Mouse (Mus musculus): ENCODE results near the gene Pex7. TPM values are rescaled to one million over a fixed set of nuclear protein-coding genes. Genes with fewer than 3 reads are reported as not detected.

The Pex7 gene
- polyA plus RNA-seq, 1 experiment from 2014 or later, result 30.9 TPM

- Histone ChIP-seq H3K9ac (no peak overlapping the region), H3K4me3 (no peak overlapping the region), H3K9me3 (replicated peaks) (0 out of 2 replicates have a peak, but pooled peaks cover 4% of the 10 kb centered on the region), H3K4me2 (no peak overlapping the region), H3K27me3 (replicated peaks) (no peaks in the 10 kb centered on the region), H3K27ac (no peak overlapping the region), H3K4me1 (no peaks in the 10 kb centered on the region), H3K36me3 (no peaks in the 10 kb centered on the region)
- ATAC-seq, result no peak
- WGBS (ENCODE audit: insufficient replicate concordance), result 66% methylated on average over 5 of the region's 5 CpGs
These were observed 76.2 kb downstream of the Pex7 start for GRCm38 (mm10) chr10:19831072-19831849.

- ATAC-seq, result no peak
- Histone ChIP-seq H3K9ac (no peak overlapping the region), H3K27ac (no peak overlapping the region), H3K27me3 (replicated peaks) (peaks cover 14% of the 10 kb centered on the region), H3K4me1 (peaks cover 24% of the 10 kb centered on the region), H3K4me2 (no peak overlapping the region), H3K9me3 (replicated peaks) (no peaks in the 10 kb centered on the region), H3K36me3 (no peaks in the 10 kb centered on the region), H3K4me3 (no peak overlapping the region)
- WGBS (ENCODE audit: insufficient replicate concordance), result 21% methylated on average over 3 of the region's 3 CpGs
These were observed 86.5 kb downstream of the Pex7 start for GRCm38 (mm10) chr10:19820986-19821385.

GRCm38 (mm10) chr10:19818723-19819355 lies 88.7 kb downstream of the Pex7 start:
- H3K4me3 ChIP-seq, result no peak overlapping the region
- no peak overlapping the region for H3K9ac ChIP-seq
- 0 out of 2 replicates have a peak overlapping the region, but pooled peaks have one; percentile 11 for H3K27ac ChIP-seq
- no peaks in the 10 kb centered on the region for H3K36me3 ChIP-seq
- peak; percentile 47; the same call in 1 of the 2 replicates for ATAC-seq
- H3K4me2 ChIP-seq, result peak overlapping the region; percentile 42
- 9% methylated on average over 16 of the region's 16 CpGs for WGBS (ENCODE audit: insufficient replicate concordance)
- H3K4me1 ChIP-seq, result peaks cover 41% of the 10 kb centered on the region
- no peaks in the 10 kb centered on the region for H3K9me3 ChIP-seq (replicated peaks)
- peaks cover 14% of the 10 kb centered on the region for H3K27me3 ChIP-seq (replicated peaks)

GRCm38 (mm10) chr10:19815371-19815770 lies 92.1 kb downstream of the Pex7 start:
- Histone ChIP-seq H3K4me2 (no peak overlapping the region), H3K27me3 (replicated peaks) (peaks cover 20% of the 10 kb centered on the region), H3K36me3 (no peaks in the 10 kb centered on the region), H3K27ac (no peak overlapping the region), H3K4me1 (peaks cover 44% of the 10 kb centered on the region), H3K4me3 (no peak overlapping the region), H3K9me3 (replicated peaks) (no peaks in the 10 kb centered on the region), H3K9ac (no peak overlapping the region)
- ATAC-seq, result peak; percentile 58
- WGBS (ENCODE audit: insufficient replicate concordance), result 8% methylated on average over 8 of the region's 8 CpGs

GRCm38 (mm10) chr10:19811436-19812172 lies 95.9 kb downstream of the Pex7 start:
- H3K9me3 ChIP-seq (replicated peaks), result no peaks in the 10 kb centered on the region
- 42% methylated on average over 9 of the region's 9 CpGs for WGBS (ENCODE audit: insufficient replicate concordance)
- ATAC-seq, result no peak
- H3K36me3 ChIP-seq, result no peaks in the 10 kb centered on the region
- no peak overlapping the region for H3K4me3 ChIP-seq
- H3K9ac ChIP-seq, result no peak overlapping the region
- 0 out of 2 replicates have a peak, but pooled peaks cover 7% of the 10 kb centered on the region for H3K27me3 ChIP-seq (replicated peaks)
- H3K4me2 ChIP-seq, result no peak overlapping the region
- H3K27ac ChIP-seq, result no peak overlapping the region
- H3K4me1 ChIP-seq, result peaks cover 26% of the 10 kb centered on the region

GRCm38 (mm10) chr10:19804763-19805162 lies 102.7 kb downstream of the Pex7 start:
- 47% methylated on average over 7 of the region's 7 CpGs for WGBS (ENCODE audit: insufficient replicate concordance)

More at GRCm38 (mm10) chr10:19804763-19805162, 102.7 kb downstream of the Pex7 start:
- H3K4me1 ChIP-seq, result no peaks in the 10 kb centered on the region
- ATAC-seq, result no peak
- no peak overlapping the region for H3K4me3 ChIP-seq
- no peaks in the 10 kb centered on the region for H3K9me3 ChIP-seq (replicated peaks)
- no peak overlapping the region for H3K27ac ChIP-seq
- no peak overlapping the region for H3K4me2 ChIP-seq
- no peak overlapping the region for H3K9ac ChIP-seq
- no peaks in the 10 kb centered on the region for H3K36me3 ChIP-seq
- no peaks in the 10 kb centered on the region for H3K27me3 ChIP-seq (replicated peaks)

Other genes starting within 250 kb of the Pex7 start
- gene Il20ra, start 195.1 kb downstream of the Pex7 start, polyA plus RNA-seq (2016; fragmentation: Nextera tagmentation; extraction: Ambion mirVana), result 0.33 and 0.37 TPM in 2 replicates
- gene Slc35d3, start 56.2 kb downstream of the Pex7 start, polyA plus RNA-seq (2016; fragmentation: Nextera tagmentation; extraction: Ambion mirVana), result 9.9 and 10.0 TPM in 2 replicates
- 1.2 and 1.3 TPM in 2 replicates for gene Map3k5, start 26.8 kb upstream of the Pex7 start, polyA plus RNA-seq (2016; fragmentation: Nextera tagmentation; extraction: Ambion mirVana)
- 5.6 and 6.6 TPM in 2 replicates for gene Map7, start 240.8 kb upstream of the Pex7 start, polyA plus RNA-seq (2016; fragmentation: Nextera tagmentation; extraction: Ambion mirVana)